Mouse (Mus musculus) liver, adult 2 months (tissue): ENCODE results near the gene Smim5.

Experiments used
- CTCF ChIP-seq: fragments of 200-500 bp; IDR thresholded peaks from 2 replicates; pipeline ENCODE4 v1.5.1; 2011; ENCODE audit warnings: low read depth, low read length, control low read depth
- POLR2A ChIP-seq: fragments of 200-500 bp; IDR thresholded peaks from 2 replicates; pipeline ENCODE4 v1.6.1; 2011; ENCODE audit warnings: low read length, control low read depth; ENCODE audit not compliant: insufficient read depth; ENCODE audit errors: extremely low read depth

GRCm38 (mm10) chr11:115876438-115876837, 23.3 kb upstream of the Smim5 start:
- TF ChIP-seq CTCF (no peak), POLR2A (no peak)
